In genomic region chr14:32994954-32995636, GRCm38 (mm10) we compare ENCODE assay signal across 9 mouse cellular contexts. TPM values are rescaled to one million over a fixed set of nuclear protein-coding genes. Genes with fewer than 3 reads are reported as not detected.
A peak's percentile ranks its signal among the peaks of the same experiment; 100 is the strongest.
DNase-seq lines count a peak whose midpoint lies in the region.
"Had no signal": no experiment of that assay in that cellular context is flagged by ENCODE, and none has a peak within 500 bp of the region (broad histone marks: within the 10 kb centered on the region; RNA-seq: fewer than 3 reads in every experiment).

No protein-coding gene starts in this region.

- 8% methylated on average over 10 of the region's 10 CpGs for WGBS in embryonic facial prominence, embryonic 10.5 days
- WGBS in hindbrain, embryonic 10.5 days, result 6% methylated on average over 10 of the region's 10 CpGs
- 3% methylated on average over 10 of the region's 10 CpGs for WGBS in limb, embryonic 10.5 days

- intact Hi-C loops in gastrocnemius, postnatal 14 days (cut with DNase I; ENCODE audit: low total_unique reads), result no loop called here
- intact Hi-C loops in gastrocnemius, postnatal 36 days (cut with DNase I), result no loop called here

- peak; percentile 25 for DNase-seq in gastrocnemius, postnatal 14 days
- DNase-seq in gastrocnemius, postnatal 36 days, result no peak
- DNase-seq in embryonic facial prominence, embryonic 10.5 days (ENCODE audit: low spot score), result peak; percentile 80
- peak; percentile 63 for DNase-seq in hindbrain, embryonic 10.5 days (ENCODE audit: low spot score)
- peak; percentile 62 for DNase-seq in limb, embryonic 10.5 days (ENCODE audit: low spot score)
- DNase-seq in neural tube, embryonic 10.5 days (ENCODE audit: extremely low spot score, low spot score), result peak; percentile 47
- no peak for DNase-seq in urinary bladder, adult 2 months (ENCODE audit: low spot score)
- DNase-seq in gastrocnemius, postnatal 4 days (ENCODE audit: low spot score in 2 of 2), result no peak

- 0 out of 2 replicates have a peak, but pooled peaks cover 4% of the 10 kb centered on the region for H3K27me3 ChIP-seq in embryonic facial prominence, embryonic 10.5 days (replicated peaks; ENCODE audit: low read depth, poor library complexity, severe bottlenecking)
- peaks cover 4% of the 10 kb centered on the region; the same call in 1 of the 2 replicates for H3K27me3 ChIP-seq in hindbrain, embryonic 10.5 days (ENCODE audit: insufficient read depth, poor library complexity, severe bottlenecking)
- no peaks in the 10 kb centered on the region for H3K27me3 ChIP-seq in limb, embryonic 10.5 days (ENCODE audit: low read depth, poor library complexity, severe bottlenecking)

- H3K4me3 ChIP-seq in embryonic facial prominence, embryonic 10.5 days, result peak overlapping the region; percentile 36
- H3K4me3 ChIP-seq in hindbrain, embryonic 10.5 days, result peak overlapping the region; percentile 23
- peak overlapping the region; percentile 32 for H3K4me3 ChIP-seq in limb, embryonic 10.5 days

- peaks cover 24% of the 10 kb centered on the region for H3K4me1 ChIP-seq in embryonic facial prominence, embryonic 10.5 days
- H3K4me1 ChIP-seq in hindbrain, embryonic 10.5 days (replicated peaks), result peaks cover 26% of the 10 kb centered on the region
- peaks cover 20% of the 10 kb centered on the region for H3K4me1 ChIP-seq in limb, embryonic 10.5 days

- no peaks in the 10 kb centered on the region for H3K36me3 ChIP-seq in embryonic facial prominence, embryonic 10.5 days (replicated peaks)
- H3K36me3 ChIP-seq in hindbrain, embryonic 10.5 days, result no peaks in the 10 kb centered on the region
- no peaks in the 10 kb centered on the region for H3K36me3 ChIP-seq in limb, embryonic 10.5 days

- no peaks in the 10 kb centered on the region for H3K9me3 ChIP-seq in embryonic facial prominence, embryonic 10.5 days
- no peaks in the 10 kb centered on the region for H3K9me3 ChIP-seq in hindbrain, embryonic 10.5 days
- H3K9me3 ChIP-seq in limb, embryonic 10.5 days (replicated peaks), result no peaks in the 10 kb centered on the region

- H3K27ac ChIP-seq in embryonic facial prominence, embryonic 10.5 days (replicated peaks), result peak overlapping the region; percentile 65
- H3K27ac ChIP-seq in hindbrain, embryonic 10.5 days, result peak overlapping the region; percentile 71
- H3K27ac ChIP-seq in limb, embryonic 10.5 days, result peak overlapping the region; percentile 37

RNA-seq across cellular contexts. Expression of gene Lrrc18, which starts 3.9 kb away (rescaled TPM):
- total RNA-seq in gastrocnemius, postnatal 14 days (2021), result not detected
- not detected for total RNA-seq in gastrocnemius, postnatal 36 days (2021)
- 0.54 and 0.62 TPM in 2 replicates for polyA plus RNA-seq in embryonic facial prominence, embryonic 10.5 days (2016; fragmentation: Nextera tagmentation; extraction: Ambion mirVana)
- polyA plus RNA-seq in hindbrain, embryonic 10.5 days (2016; fragmentation: Nextera tagmentation; extraction: Ambion mirVana), result 0.40 and 0.65 TPM in 2 replicates
- 0.38 and 0.51 TPM in 2 replicates for polyA plus RNA-seq in limb, embryonic 10.5 days (2016; fragmentation: Nextera tagmentation; extraction: Ambion mirVana)
- polyA plus RNA-seq in urinary bladder, adult 2 months (2012; rRNA removed), result 0.58 and 0.75 TPM in 2 replicates
- total RNA-seq in gastrocnemius, postnatal 4 days (2021), result under 1 TPM; 0.34 to 0.37 TPM
- total RNA-seq: hematopoietic stem cell, adult 5-6 weeks had no signal

Comparison
In these comparisons a context has a peak if more than half of its experiments do, and no peak if none do; other contexts are left out.
1. DNase-seq: peak in gastrocnemius, postnatal 14 days (single experiment), embryonic facial prominence, embryonic 10.5 days (single experiment), hindbrain, embryonic 10.5 days (single experiment), limb, embryonic 10.5 days (single experiment) and neural tube, embryonic 10.5 days (single experiment); none in gastrocnemius, postnatal 36 days (0 of 2), urinary bladder, adult 2 months (single experiment) and gastrocnemius, postnatal 4 days (0 of 2).
2. Peak in every context shown above with its lines, with median percentiles within 50 percentile points of each other: H3K27ac ChIP-seq and H3K4me3 ChIP-seq.